ENCODE assay signal across 8 mouse cellular contexts in genomic region chr3:87948378-87949265, GRCm38 (mm10). TPM values are rescaled to one million over a fixed set of nuclear protein-coding genes. Genes with fewer than 3 reads are reported as not detected.
DNase-seq lines count a peak whose midpoint lies in the region; ATAC-seq and TF ChIP-seq lines count a peak whose summit lies in the region.

Crabp2 (plus strand) TSS chr3:87948666.

- ATAC-seq in heart, embryonic 14.5 days (ENCODE audit: insufficient number of reproducible peaks, insufficient read depth, low FRiP score, low read depth) = no peak
- no peak for ATAC-seq in forebrain, embryonic 16.5 days
- no peak for ATAC-seq in liver, embryonic 16.5 days (ENCODE audit: low read depth)

- peak within 1 kb of the TSS; percentile 18; the same call in 1 of the 2 replicates for H3K9ac ChIP-seq in heart, embryonic 14.5 days (ENCODE audit: low read length)
- no peak within 1 kb of the TSS for H3K9ac ChIP-seq in ES-E14 (ENCODE audit: insufficient read depth, low read depth, low read length, poor library complexity, severe bottlenecking)
- peak within 1 kb of the TSS; percentile 49 for H3K9ac ChIP-seq in forebrain, embryonic 16.5 days (replicated peaks; ENCODE audit: low read depth, low read length)
- H3K9ac ChIP-seq in liver, embryonic 16.5 days (ENCODE audit: low read depth, low read length) = no peak within 1 kb of the TSS

- no peak for DNase-seq in heart, postnatal 4 days
- no peak for DNase-seq in ES-E14 (ENCODE audit: low read depth, low spot score)
- peak; percentile 58 for DNase-seq in yolk sac, embryonic 10.5 days (ENCODE audit: low spot score)
- no peak for DNase-seq in layer of hippocampus, postnatal 10 days (ENCODE audit: low spot score in 2 of 2)
- no peak for DNase-seq in cerebellum, postnatal 36 days

- in situ Hi-C loops in ES-E14 (cut with MboI; ENCODE audit: low sequenced_read_pairs in 2 of 2, unreplicated experiment in 2 of 2) = no loop called here

- H3K27ac ChIP-seq in heart, embryonic 14.5 days (replicated peaks in 1 of 2; ENCODE audit: control insufficient read depth in 1 of 2, insufficient read depth in 1 of 2, low read depth in 2 of 2, low read length in 2 of 2) = no peak within 1 kb of the TSS
- no peak within 1 kb of the TSS for H3K27ac ChIP-seq in ES-E14 (ENCODE audit: insufficient read depth, low read depth, low read length, poor library complexity, severe bottlenecking)
- no peak within 1 kb of the TSS for H3K27ac ChIP-seq in forebrain, embryonic 16.5 days (ENCODE audit: low read length)
- no peak within 1 kb of the TSS for H3K27ac ChIP-seq in liver, embryonic 16.5 days (ENCODE audit: low read length)

- 4% methylated on average over 35 of the region's 35 CpGs for WGBS in heart, embryonic 14.5 days
- WGBS in forebrain, embryonic 16.5 days = 2% methylated on average over 35 of the region's 35 CpGs
- 4% methylated on average over 35 of the region's 35 CpGs for WGBS in liver, embryonic 16.5 days (ENCODE audit: insufficient replicate concordance)

- peak within 1 kb of the TSS; percentile 63 for H3K4me2 ChIP-seq in heart, embryonic 14.5 days (ENCODE audit: low read length)
- H3K4me2 ChIP-seq in forebrain, embryonic 16.5 days (ENCODE audit: low read length) = peak within 1 kb of the TSS; percentile 71
- peak within 1 kb of the TSS; percentile 22 for H3K4me2 ChIP-seq in liver, embryonic 16.5 days (ENCODE audit: low read depth, low read length)

- H3K4me3 ChIP-seq in heart, embryonic 14.5 days (ENCODE audit: control insufficient read depth in 1 of 2, insufficient read depth in 1 of 2, low read depth in 1 of 2, low read length in 2 of 2) = peak within 1 kb of the TSS; percentile 9 to 33; a peak in 3 of 4 replicates
- H3K4me3 ChIP-seq in ES-E14 (ENCODE audit: insufficient read depth in 1 of 2, low read depth in 1 of 2, low read length in 2 of 2, poor library complexity in 1 of 2, severe bottlenecking in 1 of 2) = peak within 1 kb of the TSS; percentile 33 to 45; a peak in 3 of 4 replicates
- H3K4me3 ChIP-seq in forebrain, embryonic 16.5 days (replicated peaks; ENCODE audit: low read length) = peak within 1 kb of the TSS; percentile 38
- no peak within 1 kb of the TSS for H3K4me3 ChIP-seq in liver, embryonic 16.5 days (ENCODE audit: low read depth, low read length)

- peaks cover 22 to 23% of the 10 kb centered on the region in 2 experiments for H3K4me1 ChIP-seq in heart, embryonic 14.5 days (ENCODE audit: control insufficient read depth in 2 of 2, insufficient read depth in 2 of 2, low read length in 2 of 2)
- peaks cover 11 to 54% of the 10 kb centered on the region in 2 experiments for H3K4me1 ChIP-seq in ES-E14 (ENCODE audit: control insufficient read depth in 2 of 2, insufficient read depth in 2 of 2, low read length in 2 of 2, poor library complexity in 1 of 2)
- peaks cover 38% of the 10 kb centered on the region for H3K4me1 ChIP-seq in forebrain, embryonic 16.5 days (replicated peaks; ENCODE audit: control insufficient read depth, insufficient read depth, low read length)
- H3K4me1 ChIP-seq in liver, embryonic 16.5 days (ENCODE audit: control insufficient read depth, low read depth, low read length) = peaks cover 10% of the 10 kb centered on the region

- no peaks in the 10 kb centered on the region for H3K36me3 ChIP-seq in heart, embryonic 14.5 days (ENCODE audit: control insufficient read depth, insufficient read depth, low read length)
- 0 out of 2 replicates have a peak, but pooled peaks cover under 1% of the 10 kb centered on the region for H3K36me3 ChIP-seq in ES-E14 (ENCODE audit: control insufficient read depth, insufficient read depth, low read length, poor library complexity, severe bottlenecking)
- no peaks in the 10 kb centered on the region for H3K36me3 ChIP-seq in forebrain, embryonic 16.5 days (ENCODE audit: control insufficient read depth, insufficient read depth)
- H3K36me3 ChIP-seq in liver, embryonic 16.5 days (ENCODE audit: control insufficient read depth, insufficient read depth) = no peaks in the 10 kb centered on the region

- H3K27me3 ChIP-seq in heart, embryonic 14.5 days (ENCODE audit: control insufficient read depth, insufficient read depth, low read length) = peaks cover 61% of the 10 kb centered on the region
- H3K27me3 ChIP-seq in forebrain, embryonic 16.5 days (replicated peaks; ENCODE audit: control insufficient read depth, insufficient read depth, low read length) = no peaks in the 10 kb centered on the region; the same call in 1 of the 2 replicates
- H3K27me3 ChIP-seq in liver, embryonic 16.5 days (ENCODE audit: control insufficient read depth, insufficient read depth, low read depth, low read length) = peaks cover 83% of the 10 kb centered on the region

- H3K9me3 ChIP-seq in heart, embryonic 14.5 days (ENCODE audit: control insufficient read depth, low read length) = no peaks in the 10 kb centered on the region
- H3K9me3 ChIP-seq in ES-E14 (ENCODE audit: control insufficient read depth, insufficient read depth, low read depth, low read length) = no peaks in the 10 kb centered on the region
- no peaks in the 10 kb centered on the region for H3K9me3 ChIP-seq in forebrain, embryonic 16.5 days (ENCODE audit: control insufficient read depth, low read length)
- H3K9me3 ChIP-seq in liver, embryonic 16.5 days (replicated peaks; ENCODE audit: control insufficient read depth, low read length) = no peaks in the 10 kb centered on the region

TF ChIP-seq in ES-E14, 5 proteins besides CTCF, POLR2A, EP300 and RAD21:
- no peak for TF ChIP-seq MAFK (IDR thresholded peaks at IDR 0.05; ENCODE audit: insufficient read depth, low read depth, low read length)
- TF ChIP-seq ZC3H11A (IDR thresholded peaks at IDR 0.05; ENCODE audit: borderline replicate concordance, low read depth, low read length) = no peak
- no peak for TF ChIP-seq ZNF384 (IDR thresholded peaks at IDR 0.05; ENCODE audit: low read depth, low read length)
- no peak for TF ChIP-seq HCFC1 (IDR thresholded peaks at IDR 0.05; ENCODE audit: borderline replicate concordance, insufficient read depth, low read length)
- no peak for TF ChIP-seq CHD2 (IDR thresholded peaks at IDR 0.05; ENCODE audit: low read depth, low read length)

RNA-seq across cellular contexts. Expression of gene Crabp2, which starts in this region (rescaled TPM):
- polyA plus RNA-seq in heart, embryonic 14.5 days (2014; fragmentation: Nextera tagmentation; extraction: Ambion mirVana) = 1.6 and 2.4 TPM in 2 replicates
- total RNA-seq in heart, postnatal 4 days (2021) = 1 to 10 TPM in 1 of 2 experiments, under 1 TPM in 1; 0.91 to 1.0 TPM
- 9.4 and 19.7 TPM in 2 replicates for total RNA-seq in ES-E14 (2012; rRNA removed)
- 18.9 and 19.4 TPM in 2 replicates for polyA plus RNA-seq in forebrain, embryonic 16.5 days (2015; fragmentation: Nextera tagmentation; extraction: Ambion mirVana)
- 0.09 and 0.25 TPM in 2 replicates for polyA plus RNA-seq in liver, embryonic 16.5 days (2015; fragmentation: Nextera tagmentation; extraction: Ambion mirVana)
- total RNA-seq in layer of hippocampus, postnatal 10 days (2021) = 1 to 10 TPM; 2.0 to 6.4 TPM

Comparison
In these comparisons a context has a peak if more than half of its experiments do, and no peak if none do; other contexts are left out.
1. H3K9ac ChIP-seq: peak in heart, embryonic 14.5 days (single experiment) and forebrain, embryonic 16.5 days (single experiment); none in ES-E14 (single experiment) and liver, embryonic 16.5 days (single experiment).
2. Peak in every context shown above with its lines, with median percentiles within 50 percentile points of each other: H3K4me2 ChIP-seq.